Mouse (Mus musculus): ENCODE data around the gene Gm17304.

Gm17304 gene

DNA sequence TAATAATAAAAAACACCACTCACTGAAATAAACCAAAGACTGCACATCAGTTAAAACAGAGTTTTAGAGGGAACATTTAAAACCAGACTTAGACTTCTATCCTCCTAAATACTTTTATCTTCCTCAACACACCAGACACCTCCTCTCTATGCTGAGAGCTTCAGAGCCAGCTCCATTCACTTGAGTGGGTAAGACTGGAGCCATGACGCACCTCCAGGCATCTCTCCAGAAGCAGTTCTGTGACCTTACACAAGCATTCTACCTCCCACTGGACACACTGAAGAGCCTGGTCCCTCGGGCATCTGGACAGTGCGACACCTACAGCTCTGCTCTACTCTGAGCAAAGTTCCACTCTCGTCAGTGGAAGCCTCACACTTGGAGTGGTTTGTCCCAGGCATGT lies 14.4 kb downstream of the Gm17304 start:
- no peak for DNase-seq (ENCODE audit: low spot score)

DNA sequence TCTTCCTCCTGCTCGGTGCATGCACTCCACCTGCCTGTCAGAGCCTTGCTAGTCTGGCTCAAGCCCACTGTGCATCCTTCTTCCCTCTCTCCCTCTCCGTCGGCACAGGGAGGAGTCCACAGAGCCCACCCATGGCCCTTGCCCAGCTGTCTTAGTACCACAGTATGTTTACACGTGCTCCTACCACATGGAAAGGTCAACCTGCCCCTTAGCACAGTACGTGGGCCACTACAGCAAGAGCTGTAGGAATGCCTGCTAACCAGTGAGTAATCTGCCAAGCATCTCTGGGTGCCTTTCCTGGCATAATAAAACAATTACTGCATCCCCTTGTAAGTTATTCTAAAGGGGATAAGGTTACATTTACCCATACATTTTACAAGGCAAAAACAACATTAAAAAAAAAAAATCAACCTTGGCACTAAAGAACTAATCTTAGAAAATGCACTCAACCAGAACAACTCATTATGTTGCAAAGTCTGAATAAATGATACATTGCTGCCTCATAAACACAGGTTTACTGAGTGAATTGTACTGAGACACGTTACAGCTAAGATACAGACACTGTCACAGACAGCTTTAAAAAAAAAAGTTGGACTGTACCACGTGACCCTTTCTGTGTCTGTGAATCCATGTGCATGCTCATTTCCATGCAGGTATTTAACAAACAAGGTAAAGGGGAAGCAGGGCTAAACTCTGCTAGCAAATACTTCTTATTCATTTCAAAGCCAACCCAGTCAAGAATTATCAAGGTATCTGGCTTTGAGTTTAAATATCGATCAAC lies 19.7 kb downstream of the Gm17304 start:
- DNase-seq (ENCODE audit: low spot score): no peak

DNA sequence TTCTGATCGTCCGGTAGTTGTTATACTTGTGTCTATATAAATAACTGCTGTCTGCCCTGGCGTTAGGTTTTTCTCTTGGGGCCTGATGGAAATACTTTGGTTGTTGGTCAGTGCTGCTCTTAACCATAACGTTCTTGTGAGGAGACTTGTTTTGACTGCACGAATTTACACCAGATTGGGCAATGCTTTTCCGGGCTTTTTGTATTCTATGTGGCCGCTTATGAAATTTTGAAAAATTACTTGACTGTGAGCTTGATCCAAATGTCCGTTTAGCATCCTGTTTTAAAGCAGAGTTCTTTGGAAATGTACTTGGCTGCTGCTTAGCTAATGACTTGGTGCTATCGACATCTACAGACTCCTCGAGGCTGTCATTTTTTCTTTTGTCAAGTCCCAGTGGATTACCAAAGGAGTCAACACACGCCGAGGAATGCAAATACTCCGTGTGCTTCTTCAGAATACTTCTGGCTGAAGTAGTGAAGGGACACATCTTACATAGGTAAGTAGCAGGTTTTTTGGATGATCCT lies 27.6 kb downstream of the Gm17304 start:
- no peak for DNase-seq (ENCODE audit: low spot score)

DNA sequence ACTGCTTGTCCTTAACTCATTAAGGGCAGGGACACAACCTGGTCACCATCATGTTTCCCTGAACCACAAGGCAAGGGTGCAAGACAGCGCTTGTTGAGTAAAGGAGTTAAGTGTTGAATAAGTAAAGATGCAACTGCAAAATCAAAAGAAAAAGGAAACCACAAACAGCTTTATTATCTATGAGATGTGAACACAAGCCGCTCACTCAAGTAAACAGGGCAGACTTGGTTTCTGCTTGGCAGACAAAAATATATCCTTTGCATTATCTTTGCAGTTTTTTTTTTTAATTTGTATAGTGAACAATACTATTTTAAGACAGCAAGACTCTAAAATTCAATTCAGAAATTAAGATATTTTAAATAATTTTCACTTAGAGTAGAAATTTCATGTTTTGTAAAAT lies 30.7 kb downstream of the Gm17304 start:
- DNase-seq (ENCODE audit: low spot score): no peak

DNA sequence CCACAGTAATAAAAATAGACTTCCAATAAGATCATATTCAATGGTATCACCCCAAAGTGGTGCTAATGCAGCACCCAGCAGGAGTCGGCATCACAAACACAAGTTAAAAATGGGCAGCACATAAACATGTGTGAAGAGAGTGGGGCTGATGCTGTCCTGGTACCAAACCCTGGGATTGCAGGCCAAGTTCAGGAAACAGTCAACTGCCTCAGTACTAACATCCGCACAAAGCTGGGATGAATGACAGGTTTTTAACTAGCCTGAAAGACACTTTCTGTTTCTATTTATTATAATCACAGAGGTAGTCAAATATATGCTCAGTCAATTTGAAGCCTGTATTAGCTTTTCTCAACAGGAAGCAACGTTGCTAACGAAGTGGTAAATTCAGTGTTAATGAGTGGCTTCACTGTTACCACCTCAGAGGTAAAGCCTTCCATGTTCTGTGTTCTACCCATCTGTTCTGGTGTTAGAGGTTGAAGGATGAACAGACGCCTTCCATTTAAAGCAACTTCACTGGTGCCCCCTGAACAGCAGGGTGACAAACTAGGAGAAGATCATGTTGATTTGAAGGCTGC lies 31.4 kb downstream of the Gm17304 start:
- DNase-seq (ENCODE audit: low spot score): no peak

DNA sequence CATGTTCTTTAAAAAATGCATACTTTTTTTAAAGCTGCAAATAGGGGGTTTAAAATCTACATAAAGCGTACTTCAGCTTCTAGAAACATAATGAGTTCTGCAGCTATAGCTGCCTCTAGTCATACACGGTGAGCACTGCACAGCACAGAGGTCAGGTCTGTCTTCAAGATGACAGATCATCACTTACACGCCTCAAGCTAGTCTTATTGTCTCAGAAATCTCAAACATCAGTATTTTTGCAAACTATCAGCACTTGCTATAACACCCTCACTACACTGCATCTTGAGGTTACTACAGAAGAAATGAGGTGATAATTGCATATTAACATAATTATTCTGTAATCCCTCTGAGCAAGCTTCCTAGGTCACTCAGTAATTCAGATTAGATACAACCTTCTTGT lies 33.0 kb downstream of the Gm17304 start:
- no peak for DNase-seq (ENCODE audit: low spot score)

DNA sequence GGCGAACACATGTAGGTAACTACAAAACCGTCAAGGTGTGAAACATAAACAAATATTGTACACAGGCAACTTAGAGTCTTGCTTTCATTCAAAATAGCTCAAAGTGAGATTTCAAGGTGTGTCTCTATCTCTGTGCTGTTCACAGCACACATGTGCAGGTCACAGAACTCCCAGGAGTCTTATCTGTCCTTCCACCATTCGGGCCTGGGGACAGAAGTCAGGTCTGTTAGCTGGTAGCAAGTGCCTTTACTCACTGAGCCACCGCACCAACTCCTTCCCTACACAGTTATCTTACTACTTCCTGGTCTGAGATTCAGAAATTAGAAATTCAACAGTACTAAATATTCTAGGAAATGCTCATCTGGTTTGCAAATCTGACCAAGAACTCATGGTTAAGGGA lies 34.5 kb downstream of the Gm17304 start:
- DNase-seq (ENCODE audit: low spot score): no peak

DNA sequence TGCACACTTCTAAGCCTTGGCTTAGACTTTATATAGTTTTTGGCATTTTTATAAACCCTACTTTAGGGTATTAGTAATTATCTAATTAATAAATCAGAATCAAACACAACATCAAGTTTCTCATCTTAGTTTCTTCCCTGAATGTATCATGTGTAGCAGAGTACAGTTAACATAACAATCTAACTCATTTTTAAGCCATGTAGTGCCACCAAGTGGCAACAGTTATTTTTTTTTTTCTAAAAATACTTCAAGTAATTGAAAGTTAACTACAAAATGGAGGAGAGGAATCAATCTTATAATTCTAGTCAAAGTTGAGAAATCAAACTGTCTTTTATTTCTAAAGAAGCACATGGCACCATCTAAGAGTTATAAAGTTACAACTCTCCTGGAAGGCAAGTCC lies 40.5 kb downstream of the Gm17304 start:
- no peak for DNase-seq (ENCODE audit: low spot score)

DNA sequence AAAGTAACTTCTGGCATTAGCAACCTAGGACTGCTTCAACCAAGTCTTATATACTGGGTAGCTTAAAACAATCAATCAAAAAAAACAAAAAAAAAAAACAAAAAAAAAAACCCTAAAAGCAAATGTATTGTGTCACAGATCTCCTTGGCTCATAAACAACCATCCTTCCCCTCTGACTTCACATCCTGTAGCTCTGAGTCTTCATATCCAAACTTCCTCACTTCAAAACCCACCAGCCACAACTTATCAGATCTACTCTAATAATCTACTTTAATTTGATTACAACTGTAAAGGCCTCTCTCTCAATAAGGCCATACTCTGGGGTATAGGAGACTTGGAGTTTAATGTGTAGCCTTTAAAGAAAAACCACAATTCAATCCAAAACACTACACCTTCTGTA lies 41.1 kb downstream of the Gm17304 start:
- DNase-seq (ENCODE audit: low spot score): no peak

DNA sequence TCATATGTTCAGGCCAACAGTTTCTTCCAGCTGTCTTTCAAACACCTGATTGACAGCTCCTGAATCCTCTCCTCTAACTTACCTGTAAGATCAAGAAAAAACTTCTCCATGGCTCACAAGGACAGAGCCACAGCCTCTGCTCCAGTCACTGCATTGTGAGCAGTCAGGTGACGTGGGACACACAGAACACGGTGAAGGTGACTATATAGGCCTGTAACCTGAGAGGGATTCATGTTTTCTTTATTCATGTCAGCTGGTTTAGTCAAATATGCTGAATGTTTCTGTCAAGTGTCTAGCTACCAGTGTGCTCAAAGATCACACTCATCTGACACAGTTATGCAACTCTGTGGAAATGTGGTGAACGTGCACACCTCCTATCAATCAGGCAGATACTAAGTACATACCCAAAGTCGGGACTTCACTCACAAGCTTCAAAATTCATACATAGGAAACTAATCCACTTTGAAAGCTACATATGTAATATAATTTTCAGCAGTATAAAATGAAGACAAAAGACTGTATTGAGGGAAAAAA lies 43.4 kb downstream of the Gm17304 start:
- DNase-seq (ENCODE audit: low spot score): no peak

DNA sequence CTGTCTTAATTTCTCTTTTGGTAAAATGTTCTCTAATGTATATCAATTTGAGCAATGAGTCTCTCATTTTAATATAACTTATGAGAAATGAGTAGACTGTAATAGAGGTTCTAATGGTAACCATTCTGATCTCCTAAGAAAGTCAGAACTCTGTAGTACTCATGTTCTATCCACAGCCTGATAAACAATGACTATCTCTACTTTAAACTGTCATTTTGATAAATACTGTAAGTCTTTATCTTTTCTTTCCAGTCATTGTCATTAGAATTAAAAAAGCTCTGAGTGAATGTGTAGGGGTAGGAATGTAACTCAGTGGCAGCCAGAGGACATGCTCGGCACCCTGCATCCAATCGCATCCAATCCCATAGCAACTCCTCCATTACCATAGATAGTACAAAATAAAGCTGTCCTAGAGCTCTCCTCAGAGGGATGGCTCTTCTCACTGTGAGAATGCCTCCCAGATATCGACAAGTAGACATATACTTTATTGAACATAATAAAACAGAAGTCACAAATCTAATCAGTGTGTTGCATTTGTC lies 44.0 kb downstream of the Gm17304 start:
- no peak for DNase-seq (ENCODE audit: low spot score)

Data from testis, postnatal 14 days (tissue).